Mouse (Mus musculus): ENCODE measurements around the gene Zfp638.

- TF ChIP-seq CTCF (IDR thresholded peaks at IDR 0.05; ENCODE audit: low read depth) (no peak), EP300 (IDR thresholded peaks at IDR 0.05; ENCODE audit: low read depth) (no peak)
These were observed 120.7 kb downstream of the Zfp638 start for GRCm38 (mm10) chr6:83987642-83988041.

Measured in liver, embryonic 14.5 days (tissue).